Mouse (Mus musculus) layer of hippocampus, adult 8-10 months (tissue): ENCODE data around the gene Taok3. TPM values are rescaled to one million over a fixed set of nuclear protein-coding genes. Genes with fewer than 3 reads are reported as not detected.
"Not testable (repeated sequence)": the region's sequence is repeated elsewhere in the genome, so short reads cannot be mapped to it uniquely, and the experiment has no call there.

ENCODE experiments used
- DNase-seq, 2 experiments: peaks; one replicate each; pipeline ENCODE4 v3.0.0; 2022; ENCODE audit warnings: low spot score in 2 of 2
- total RNA-seq, 4 experiments: library from RNA; stranded (reverse); gene quantifications; 2 replicates each; pipeline ENCODE4 v1.2.4; 2022

The Taok3 gene
- total RNA-seq, 4 experiments from 2014 or later = 55.8 to 65.4 (median 61.2) TPM

DNA sequence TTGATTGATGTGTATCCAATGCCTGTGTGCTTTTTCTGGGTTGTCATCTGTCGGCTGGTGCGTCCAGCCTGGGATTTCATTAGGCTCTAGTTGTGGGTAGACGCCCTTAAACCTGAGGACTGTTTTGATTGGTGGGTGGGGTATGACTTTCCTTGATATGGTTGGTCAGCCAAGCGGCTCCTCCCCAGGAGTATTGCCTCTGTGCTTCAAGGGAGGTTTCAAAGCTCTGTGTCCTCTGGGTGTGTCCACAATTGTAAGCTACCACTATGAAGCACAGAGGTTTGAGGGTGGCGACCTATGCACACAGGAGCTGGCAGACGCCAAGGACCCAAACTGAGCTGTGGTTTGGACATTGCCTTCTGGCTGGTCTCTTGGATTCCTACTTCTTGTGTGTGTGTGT, 172.6 kb downstream of the Taok3 start:
- no peak for DNase-seq

DNA sequence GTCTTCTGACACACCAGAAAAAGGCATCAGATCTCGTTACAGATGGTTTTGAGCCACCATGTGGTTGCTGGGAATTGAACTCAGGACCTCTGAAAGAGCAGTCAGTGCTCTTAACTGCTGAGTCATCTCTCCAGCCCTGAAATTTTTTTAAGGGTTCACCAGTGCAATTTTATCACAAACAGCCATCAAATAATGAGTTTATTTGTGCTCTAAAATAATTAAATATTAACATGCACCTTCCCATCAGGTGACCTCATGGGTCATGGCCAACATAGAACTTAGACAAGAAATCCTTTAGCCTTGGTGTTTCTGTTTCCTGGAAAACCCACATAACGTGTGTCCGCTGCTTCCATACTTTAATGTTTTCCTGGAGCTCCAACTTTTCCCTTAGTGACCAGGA, 173.8 kb downstream of the Taok3 start:
- DNase-seq = not testable (repeated sequence)

DNA sequence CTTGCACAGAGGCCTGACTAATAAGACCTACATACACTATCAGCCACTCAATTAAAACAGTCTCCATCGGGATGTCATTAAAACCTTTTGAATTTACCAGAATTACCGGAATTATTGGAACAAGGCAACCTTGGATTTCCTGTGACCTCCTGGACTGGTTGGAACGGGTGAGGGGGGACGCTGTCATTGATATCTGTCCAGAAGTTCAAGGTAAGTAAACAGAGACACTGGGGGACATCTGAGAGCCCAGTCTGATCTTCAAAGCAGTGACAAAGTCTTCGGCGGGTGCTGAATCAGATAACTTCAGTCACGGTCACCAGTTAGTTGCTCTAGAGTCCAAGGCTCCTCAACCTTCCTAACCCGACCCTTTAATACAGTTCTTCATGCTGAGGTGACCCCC, 175.1 kb downstream of the Taok3 start:
- no peak for DNase-seq

DNA sequence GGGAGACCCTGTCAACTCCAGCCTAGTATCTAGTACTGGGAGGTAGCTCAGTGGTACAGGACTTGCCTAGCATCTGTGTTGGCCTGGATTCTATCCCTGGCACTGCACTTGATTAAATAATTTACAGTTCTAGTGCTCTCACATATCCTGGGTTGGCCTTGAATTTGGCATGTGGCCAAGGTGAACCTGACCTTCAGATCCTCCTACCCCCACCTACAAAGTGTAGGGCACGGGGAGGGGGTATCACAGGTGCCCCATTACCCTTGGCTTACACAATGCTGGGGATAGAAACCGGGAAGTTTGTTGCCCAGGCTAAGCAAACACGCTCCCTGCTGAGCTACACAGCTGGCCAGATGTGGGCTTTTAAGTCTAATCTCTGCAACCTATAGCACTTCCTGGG, 183.0 kb downstream of the Taok3 start:
- no peak for DNase-seq

DNA sequence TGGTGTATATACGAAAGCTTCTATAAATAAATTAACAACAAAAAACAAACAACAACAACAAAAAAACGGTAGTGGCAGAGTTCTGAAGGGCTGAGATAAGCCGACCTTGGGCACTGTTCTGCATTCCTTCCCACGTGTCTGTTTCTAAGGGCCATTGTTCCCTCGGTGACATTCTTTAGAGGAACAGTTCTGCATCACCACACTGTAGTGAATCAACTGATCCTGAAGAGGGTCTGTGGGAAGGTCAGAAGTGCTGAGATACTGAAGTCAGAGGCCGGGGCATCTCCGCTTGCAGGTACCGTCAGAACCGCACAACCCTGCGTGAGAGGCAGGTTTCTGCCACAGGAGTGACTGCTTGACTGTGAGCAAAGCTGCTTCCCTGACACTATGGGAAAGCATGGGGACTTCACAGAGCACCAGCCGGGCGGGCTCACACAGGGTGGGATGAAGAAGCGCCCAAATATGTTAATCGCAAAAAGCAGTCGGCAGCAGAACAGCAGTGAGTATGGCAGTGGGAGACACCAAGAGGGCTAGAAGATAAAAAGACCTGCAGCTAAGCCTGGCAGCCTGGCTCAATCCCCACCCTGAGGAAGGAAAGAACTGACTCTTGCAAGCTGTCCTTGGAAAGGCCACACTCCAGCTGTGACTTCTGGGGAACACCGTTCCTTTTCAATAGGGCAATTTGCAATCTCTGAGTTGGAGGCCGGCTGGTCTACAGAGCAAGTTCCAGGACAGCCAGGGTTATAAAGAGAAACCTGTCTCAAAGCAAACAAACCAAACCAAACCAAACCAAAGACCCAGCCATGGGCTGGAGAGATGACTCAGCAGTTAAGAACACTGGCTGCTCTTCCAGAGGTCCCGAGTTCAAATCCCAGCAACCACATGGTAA, 184.0 kb downstream of the Taok3 start:
- no peak for DNase-seq

DNA sequence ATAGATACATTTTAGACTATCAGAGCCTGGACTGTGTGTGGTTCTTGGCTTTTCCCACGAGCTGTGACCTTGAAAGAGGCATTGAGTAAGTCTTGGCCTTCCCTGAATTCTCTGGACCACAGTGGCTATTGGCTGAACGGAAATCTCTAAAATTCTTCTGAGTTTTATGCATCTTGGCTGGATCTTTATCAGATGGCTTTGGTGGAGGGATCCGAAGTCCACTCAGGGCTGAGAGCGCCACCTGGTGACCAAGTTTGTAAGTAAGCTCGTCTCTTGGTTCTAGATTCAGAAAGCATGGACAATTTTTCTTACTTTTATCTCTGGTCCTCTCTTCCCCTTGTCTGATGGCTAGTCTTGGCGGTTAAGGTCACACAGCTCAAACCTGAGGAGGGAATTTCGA, 185.0 kb downstream of the Taok3 start:
- peak in 1 of 2 experiments; percentile 78 for DNase-seq

DNA sequence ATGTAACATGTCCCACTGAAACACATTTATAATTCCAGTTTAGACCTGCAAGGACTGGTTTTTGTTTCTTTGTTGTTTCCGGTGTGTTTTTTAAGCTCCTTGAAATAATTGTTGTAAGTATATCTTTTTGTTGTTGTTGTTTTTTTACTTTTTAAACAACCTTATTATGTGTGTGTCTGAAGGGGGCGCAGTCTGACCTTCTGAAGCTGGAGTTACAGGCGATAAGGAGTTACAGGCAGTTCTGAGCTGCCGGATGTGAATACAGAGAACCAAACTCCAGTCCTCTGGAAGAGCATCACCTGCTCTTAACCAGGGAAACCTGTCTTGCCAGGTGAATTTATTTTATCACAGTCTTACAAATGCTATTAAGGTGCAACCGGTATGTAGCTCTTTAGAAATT, 185.8 kb downstream of the Taok3 start:
- DNase-seq = no peak

DNA sequence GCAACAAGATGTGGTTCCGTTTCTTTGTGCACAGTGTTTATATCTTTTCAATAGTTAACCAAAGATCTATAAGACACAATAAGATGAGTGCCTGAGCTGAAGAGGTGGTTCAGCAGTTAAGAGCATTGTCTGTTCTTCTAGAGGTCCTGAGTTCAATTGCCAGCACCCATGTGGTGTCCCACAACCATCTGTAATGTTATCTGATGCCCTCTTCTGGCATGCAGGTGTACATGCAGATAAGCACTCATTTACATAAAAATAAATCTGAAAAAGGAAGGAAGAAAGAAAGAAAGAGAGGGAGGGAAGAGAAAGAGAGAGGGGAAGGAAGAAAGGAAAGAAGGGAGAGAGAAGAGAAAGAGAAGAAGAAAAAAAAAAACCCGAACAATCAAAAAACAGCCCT, 186.9 kb downstream of the Taok3 start:
- no peak for DNase-seq

DNA sequence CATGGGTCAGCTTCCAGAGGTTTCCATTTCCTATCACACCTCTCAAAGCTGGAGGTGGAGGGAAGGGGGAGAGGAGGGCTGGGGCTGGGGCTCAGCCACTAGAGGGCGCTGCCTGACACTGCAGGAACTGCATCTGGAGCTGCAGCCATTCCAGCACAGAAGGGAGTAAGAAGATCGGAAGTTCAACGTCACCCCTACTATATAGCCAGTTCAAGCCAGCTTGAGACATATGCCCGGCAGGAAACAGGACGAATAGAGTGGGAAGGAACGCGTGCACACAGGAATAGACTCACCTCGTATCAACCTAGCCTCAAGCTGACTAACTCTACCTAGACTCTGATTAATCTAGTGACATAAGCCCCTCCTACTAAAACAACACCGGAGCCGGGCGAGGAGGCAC, 187.8 kb downstream of the Taok3 start:
- DNase-seq = peak in 1 of 2 experiments; percentile 55

DNA sequence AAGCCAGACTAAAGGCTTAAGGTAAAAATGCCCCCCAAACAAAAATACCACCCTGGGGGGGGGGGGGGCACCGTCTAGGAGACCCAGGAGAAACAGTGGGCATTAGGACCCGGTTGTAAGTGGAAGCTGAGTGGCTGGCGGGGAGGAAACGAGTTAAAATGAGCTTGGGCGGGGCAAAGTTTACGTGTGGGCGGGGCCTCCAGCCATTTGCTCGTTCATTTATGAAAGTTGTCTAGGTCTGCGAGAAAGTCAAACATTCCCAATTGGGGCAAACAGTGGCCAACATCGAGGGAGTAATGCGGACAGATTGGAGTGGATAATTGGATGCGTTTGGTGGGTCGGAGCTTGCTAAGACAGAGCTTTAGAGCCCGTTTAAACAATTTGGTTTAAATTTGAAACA, 193.5 kb downstream of the Taok3 start:
- no peak for DNase-seq

DNA sequence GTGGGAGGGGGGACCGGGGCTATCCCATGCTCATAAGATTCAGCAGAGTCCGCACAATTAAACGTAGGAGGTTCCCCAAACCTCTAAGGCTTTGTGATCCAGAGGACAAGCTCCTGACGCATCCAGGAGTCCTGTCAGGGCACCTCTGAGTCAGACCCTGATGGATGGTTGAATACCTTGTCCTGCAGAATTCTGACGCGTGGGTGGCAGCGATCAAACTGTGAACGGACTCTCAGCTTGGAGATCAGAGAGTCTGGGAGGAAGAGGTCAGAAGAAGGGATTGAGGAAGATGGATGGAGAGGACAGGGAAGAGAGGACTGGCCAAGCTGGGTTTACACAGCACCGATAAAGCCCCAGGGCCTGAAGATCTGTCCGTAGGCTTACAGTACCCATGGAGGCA, 194.0 kb downstream of the Taok3 start:
- no peak for DNase-seq

DNA sequence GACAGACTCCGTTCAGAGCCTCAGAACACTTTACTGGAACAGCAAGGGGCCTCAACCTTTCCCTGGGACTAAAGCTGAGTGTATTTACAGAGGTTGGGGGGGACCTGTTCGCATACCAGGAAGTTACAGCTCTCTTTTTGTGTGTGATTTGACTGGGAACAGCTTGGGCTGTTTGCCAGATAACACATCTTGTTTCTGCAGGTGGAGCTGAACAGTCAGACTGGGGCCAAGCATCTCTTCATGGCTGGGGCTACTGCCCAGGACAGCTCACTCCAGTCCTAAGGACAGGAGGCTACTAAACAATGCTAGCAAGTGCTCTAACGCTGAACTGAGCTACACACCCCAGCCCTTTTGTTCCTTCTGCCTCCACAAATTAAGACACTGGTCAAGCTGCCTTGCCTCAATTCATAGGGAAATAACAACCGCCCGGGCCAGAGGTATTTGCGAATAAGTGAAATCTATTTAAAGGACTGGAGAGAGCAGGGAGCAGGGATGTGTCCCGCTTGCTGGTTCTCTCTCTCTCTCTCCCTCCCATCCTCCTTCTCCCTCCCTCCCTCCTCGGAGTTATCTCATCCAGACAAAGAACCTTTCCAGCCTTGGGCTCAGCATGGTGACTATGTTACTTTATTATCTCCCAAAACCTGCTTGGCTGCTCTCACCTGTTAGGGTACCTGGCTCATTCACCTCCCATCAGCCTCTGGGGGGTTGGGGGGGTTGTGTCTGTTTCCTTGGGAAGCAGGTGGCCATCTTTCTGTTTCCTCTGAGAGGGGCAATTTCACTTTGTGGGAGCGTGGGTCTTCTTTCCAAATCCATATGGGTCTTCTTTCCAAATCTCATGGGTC, 194.9 kb downstream of the Taok3 start:
- no peak for DNase-seq

DNA sequence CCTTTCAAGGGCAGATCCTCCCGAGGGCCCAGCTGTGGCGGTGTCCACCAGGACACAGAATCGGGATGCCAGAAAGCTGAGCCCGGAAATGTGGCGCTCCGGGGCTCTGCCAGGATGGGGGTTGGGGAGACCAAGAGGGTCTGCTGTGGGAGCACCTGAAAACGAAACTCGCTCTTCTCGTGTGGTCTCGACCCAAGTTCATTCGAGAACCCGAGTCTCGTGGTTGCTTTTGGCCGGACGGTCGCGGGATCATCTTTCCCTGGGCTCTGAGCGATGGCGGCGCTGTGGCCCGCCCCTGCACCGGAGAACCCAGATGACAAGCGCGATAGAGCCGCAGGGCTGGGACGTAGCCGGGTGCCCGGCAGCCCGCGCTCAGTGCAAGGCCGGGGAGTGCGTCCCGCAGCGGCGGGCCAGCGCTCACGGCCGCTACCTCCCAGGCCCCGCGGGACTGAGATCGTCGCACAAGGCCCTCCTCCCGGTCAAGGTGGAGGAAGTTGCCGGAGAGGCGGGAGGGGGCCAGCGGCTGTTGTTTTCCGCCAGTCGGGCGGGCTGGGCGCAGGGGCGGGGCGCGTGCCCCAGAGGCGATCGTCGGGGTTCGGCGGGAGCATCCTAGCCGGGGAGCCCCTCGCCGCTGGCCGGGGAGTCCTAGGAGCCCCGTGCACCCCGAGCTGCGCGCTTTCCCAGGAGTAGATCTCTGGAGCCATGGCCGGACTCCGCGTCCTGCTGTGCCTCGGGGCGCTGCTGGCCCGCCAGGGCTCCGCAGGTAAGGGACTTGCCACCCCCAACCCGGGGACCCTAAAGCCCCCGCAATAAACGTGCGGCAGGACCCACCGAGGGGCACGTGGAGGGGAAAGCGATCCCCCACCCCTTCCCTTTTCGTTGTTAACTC, 199.1 kb downstream of the Taok3 start, which contains the start of gene Vsig10:
TSS of gene Vsig10 (plus strand) at position 343 of the 889 bp plus-strand sequence.
- peak in 1 of 2 experiments; percentile 29 for DNase-seq

DNA sequence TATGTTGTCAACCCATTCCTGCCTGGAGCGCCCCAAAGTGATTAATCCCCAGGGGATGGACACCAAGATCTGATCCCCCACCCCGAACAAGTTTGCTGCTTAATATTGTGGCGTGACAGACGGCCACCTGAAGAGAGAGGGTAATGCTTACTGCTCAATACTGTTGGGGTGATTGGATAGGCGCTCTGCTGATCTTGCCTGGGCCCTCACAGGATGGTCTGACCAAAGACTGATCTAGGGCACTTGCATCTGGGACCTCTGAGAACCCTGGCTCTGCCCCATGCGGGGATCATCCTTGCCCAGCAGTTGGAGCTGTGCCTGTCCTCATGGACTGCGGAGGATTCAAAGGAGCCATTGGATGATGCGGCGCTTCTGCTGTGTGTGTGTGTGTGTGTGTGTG, 203.8 kb downstream of the Taok3 start:
- DNase-seq = no peak

Other genes starting within 250 kb of the Taok3 start
- 100 to 1,000 TPM; 110 to 124 (median 116) TPM for gene Suds3, start 4.0 kb upstream of the Taok3 start, total RNA-seq
- gene Pebp1, start 167.5 kb downstream of the Taok3 start, total RNA-seq = 100 to 1,000 TPM; 650 to 713 (median 683) TPM
- 1 to 10 TPM; 2.1 to 4.8 (median 3.0) TPM for gene Vsig10, start 199.0 kb downstream of the Taok3 start, total RNA-seq
- 100 to 1,000 TPM; 228 to 259 (median 247) TPM for gene Wsb2, start 237.2 kb downstream of the Taok3 start, total RNA-seq